Mouse (Mus musculus): ENCODE measurements at regions not wholly inside any gene's neighbourhood (a gene's known extent, or its start where the extent isn't known, plus 50 kb on each side); places are given as distances from the start of the nearest gene placed in this dataset.
A peak's percentile ranks its signal among the peaks of the same experiment; 100 is the strongest.

- Histone ChIP-seq H3K27me3 (ENCODE audit: control insufficient read depth, insufficient read depth, low read length) (no peaks in the 10 kb centered on the region), H3K9ac (ENCODE audit: low read length) (no peak overlapping the region), H3K36me3 (ENCODE audit: control insufficient read depth, insufficient read depth, low read length) (no peaks in the 10 kb centered on the region), H3K9me3 (ENCODE audit: control insufficient read depth, low read length) (no peaks in the 10 kb centered on the region), H3K27ac (ENCODE audit: low read depth, low read length) (no peak overlapping the region), H3K4me1 (ENCODE audit: control insufficient read depth, insufficient read depth, low read length) (no peaks in the 10 kb centered on the region), H3K4me2 (no peak overlapping the region), H3K4me3 (ENCODE audit: low read depth, low read length) (no peak overlapping the region)
- no peak for ATAC-seq (ENCODE audit: low FRiP score)
- WGBS = 79% methylated on average over 4 of the region's 4 CpGs
- DNase-seq (ENCODE audit: low spot score, missing footprints) = no peak
Observed at GRCm38 (mm10) chr13:47716265-47716664, 544.8 kb upstream of the Id4 start.

- no peak overlapping the region for H3K4me3 ChIP-seq (ENCODE audit: low read depth, low read length)
- 95% methylated on average over 2 of the region's 2 CpGs for WGBS
- ATAC-seq (ENCODE audit: low FRiP score) = no peak
- H3K4me2 ChIP-seq = no peak overlapping the region
- no peaks in the 10 kb centered on the region for H3K4me1 ChIP-seq (ENCODE audit: control insufficient read depth, insufficient read depth, low read length)
- no peak for DNase-seq (ENCODE audit: low spot score, missing footprints)
- H3K9me3 ChIP-seq (ENCODE audit: control insufficient read depth, low read length) = no peaks in the 10 kb centered on the region
- no peaks in the 10 kb centered on the region for H3K27me3 ChIP-seq (ENCODE audit: control insufficient read depth, insufficient read depth, low read length)
- H3K27ac ChIP-seq (ENCODE audit: low read depth, low read length) = no peak overlapping the region
- no peak overlapping the region for H3K9ac ChIP-seq (ENCODE audit: low read length)
- no peaks in the 10 kb centered on the region for H3K36me3 ChIP-seq (ENCODE audit: control insufficient read depth, insufficient read depth, low read length)
Observed at GRCm38 (mm10) chr13:47720645-47721044, 540.4 kb upstream of the Id4 start.

GRCm38 (mm10) chr13:47734415-47734814 lies 526.6 kb upstream of the Id4 start:
- Histone ChIP-seq H3K9me3 (ENCODE audit: control insufficient read depth, low read length) (no peaks in the 10 kb centered on the region), H3K9ac (ENCODE audit: low read length) (no peak overlapping the region), H3K36me3 (ENCODE audit: control insufficient read depth, insufficient read depth, low read length) (no peaks in the 10 kb centered on the region), H3K27ac (ENCODE audit: low read depth, low read length) (no peak overlapping the region), H3K27me3 (ENCODE audit: control insufficient read depth, insufficient read depth, low read length) (no peaks in the 10 kb centered on the region), H3K4me1 (ENCODE audit: control insufficient read depth, insufficient read depth, low read length) (0 out of 2 replicates have a peak, but pooled peaks cover 2% of the 10 kb centered on the region), H3K4me2 (no peak overlapping the region), H3K4me3 (ENCODE audit: low read depth, low read length) (no peak overlapping the region)
- WGBS = 77% methylated on average over 1 of the region's 1 CpGs
- ATAC-seq (ENCODE audit: low FRiP score) = no peak
- no peak for DNase-seq (ENCODE audit: low spot score, missing footprints)

DNA sequence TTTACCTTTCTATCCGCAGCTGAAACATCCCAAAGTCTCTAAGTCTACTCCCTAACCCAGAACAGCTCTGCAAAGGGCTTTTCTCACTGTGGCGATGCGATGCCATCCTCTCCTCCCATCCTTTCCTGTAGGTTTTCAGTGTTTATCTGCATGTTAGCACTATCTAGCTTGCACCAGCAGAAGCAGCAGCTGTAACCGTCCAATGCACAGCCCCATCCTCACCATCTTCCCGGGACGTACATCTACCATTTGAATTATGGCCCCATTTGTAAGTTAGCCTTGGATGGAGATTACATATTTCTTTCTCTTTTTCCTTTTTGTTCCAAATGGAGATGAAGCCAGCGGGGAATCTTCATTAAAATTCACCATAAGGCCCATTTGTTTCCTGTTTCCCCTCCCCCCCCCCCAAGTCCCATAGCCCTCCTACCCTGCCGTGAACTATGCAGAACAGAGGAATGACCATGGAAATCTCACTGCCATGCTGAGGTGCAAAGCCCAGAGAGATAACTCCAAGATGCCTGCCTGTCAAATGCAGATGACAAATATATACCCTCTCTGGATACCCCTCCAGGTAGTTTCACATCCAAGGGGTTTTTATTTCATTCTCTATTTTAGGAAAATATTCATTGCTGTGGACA lies 525.5 kb upstream of the Id4 start:
- 0 out of 2 replicates have a peak, but pooled peaks cover 2% of the 10 kb centered on the region for H3K4me1 ChIP-seq (ENCODE audit: control insufficient read depth, insufficient read depth, low read length)
- H3K27ac ChIP-seq (ENCODE audit: low read depth, low read length) = no peak overlapping the region
- H3K9ac ChIP-seq (ENCODE audit: low read length) = no peak overlapping the region
- 72% methylated on average over 8 of the region's 8 CpGs for WGBS
- DNase-seq (ENCODE audit: low spot score, missing footprints) = no peak
- no peaks in the 10 kb centered on the region for H3K9me3 ChIP-seq (ENCODE audit: control insufficient read depth, low read length)
- no peak for ATAC-seq (ENCODE audit: low FRiP score)
- no peak overlapping the region for H3K4me3 ChIP-seq (ENCODE audit: low read depth, low read length)
- no peaks in the 10 kb centered on the region for H3K27me3 ChIP-seq (ENCODE audit: control insufficient read depth, insufficient read depth, low read length)
- H3K4me2 ChIP-seq = no peak overlapping the region
- no peaks in the 10 kb centered on the region for H3K36me3 ChIP-seq (ENCODE audit: control insufficient read depth, insufficient read depth, low read length)

GRCm38 (mm10) chr13:47748906-47749305 lies 512.1 kb upstream of the Id4 start:
- no peaks in the 10 kb centered on the region for H3K27me3 ChIP-seq (ENCODE audit: control insufficient read depth, insufficient read depth, low read length)
- no peaks in the 10 kb centered on the region; the same call in 1 of the 2 replicates for H3K4me1 ChIP-seq (ENCODE audit: control insufficient read depth, insufficient read depth, low read length)
- no peak overlapping the region for H3K4me2 ChIP-seq
- H3K27ac ChIP-seq (ENCODE audit: low read depth, low read length) = no peak overlapping the region
- no peaks in the 10 kb centered on the region for H3K9me3 ChIP-seq (ENCODE audit: control insufficient read depth, low read length)
- no peak overlapping the region for H3K9ac ChIP-seq (ENCODE audit: low read length)
- no peak overlapping the region for H3K4me3 ChIP-seq (ENCODE audit: low read depth, low read length)
- ATAC-seq (ENCODE audit: low FRiP score) (no peak), DNase-seq (ENCODE audit: low spot score, missing footprints) (no peak)
- no peaks in the 10 kb centered on the region for H3K36me3 ChIP-seq (ENCODE audit: control insufficient read depth, insufficient read depth, low read length)

DNA sequence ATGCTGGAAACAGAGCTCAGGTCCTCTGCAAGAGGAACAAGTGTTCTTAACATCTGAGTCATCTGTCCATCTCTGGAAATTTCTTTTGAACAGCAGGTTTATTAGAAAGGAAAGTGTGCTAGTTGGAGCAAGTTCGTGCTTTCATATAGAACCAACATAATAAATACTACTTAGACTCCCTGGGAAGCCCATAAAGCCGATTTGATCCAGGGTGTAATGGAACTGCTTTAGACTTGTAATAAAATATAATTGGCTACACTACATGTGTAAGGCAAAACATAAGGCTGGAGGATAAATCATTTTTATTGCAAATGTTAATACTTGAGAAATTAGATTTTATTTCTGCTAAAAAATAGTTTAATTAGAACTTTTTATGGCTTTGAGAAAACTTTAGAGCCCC lies 510.0 kb upstream of the Id4 start:
- no peaks in the 10 kb centered on the region for H3K36me3 ChIP-seq (ENCODE audit: control insufficient read depth, insufficient read depth, low read length)
- no peaks in the 10 kb centered on the region for H3K27me3 ChIP-seq (ENCODE audit: control insufficient read depth, insufficient read depth, low read length)
- H3K9ac ChIP-seq (ENCODE audit: low read length) = no peak overlapping the region
- DNase-seq (ENCODE audit: low spot score, missing footprints) (no peak), ATAC-seq (ENCODE audit: low FRiP score) (no peak)
- H3K27ac ChIP-seq (ENCODE audit: low read depth, low read length) = no peak overlapping the region
- no peak overlapping the region for H3K4me2 ChIP-seq
- no peaks in the 10 kb centered on the region for H3K9me3 ChIP-seq (ENCODE audit: control insufficient read depth, low read length)
- no peak overlapping the region for H3K4me3 ChIP-seq (ENCODE audit: low read depth, low read length)
- 81% methylated on average over 2 of the region's 2 CpGs for WGBS
- H3K4me1 ChIP-seq (ENCODE audit: control insufficient read depth, insufficient read depth, low read length) = no peaks in the 10 kb centered on the region; the same call in 1 of the 2 replicates

GRCm38 (mm10) chr13:47764802-47765597 lies 496.0 kb upstream of the Id4 start:
- 83% methylated on average over 16 of the region's 16 CpGs for WGBS
- Histone ChIP-seq H3K4me2 (no peak overlapping the region), H3K9ac (ENCODE audit: low read length) (no peak overlapping the region), H3K4me3 (ENCODE audit: low read depth, low read length) (no peak overlapping the region), H3K27ac (ENCODE audit: low read depth, low read length) (no peak overlapping the region), H3K4me1 (ENCODE audit: control insufficient read depth, insufficient read depth, low read length) (no peaks in the 10 kb centered on the region), H3K9me3 (ENCODE audit: control insufficient read depth, low read length) (no peaks in the 10 kb centered on the region), H3K27me3 (ENCODE audit: control insufficient read depth, insufficient read depth, low read length) (no peaks in the 10 kb centered on the region), H3K36me3 (ENCODE audit: control insufficient read depth, insufficient read depth, low read length) (no peaks in the 10 kb centered on the region)
- DNase-seq (ENCODE audit: low spot score, missing footprints) (peak; percentile 14), ATAC-seq (ENCODE audit: low FRiP score) (no peak)

DNA sequence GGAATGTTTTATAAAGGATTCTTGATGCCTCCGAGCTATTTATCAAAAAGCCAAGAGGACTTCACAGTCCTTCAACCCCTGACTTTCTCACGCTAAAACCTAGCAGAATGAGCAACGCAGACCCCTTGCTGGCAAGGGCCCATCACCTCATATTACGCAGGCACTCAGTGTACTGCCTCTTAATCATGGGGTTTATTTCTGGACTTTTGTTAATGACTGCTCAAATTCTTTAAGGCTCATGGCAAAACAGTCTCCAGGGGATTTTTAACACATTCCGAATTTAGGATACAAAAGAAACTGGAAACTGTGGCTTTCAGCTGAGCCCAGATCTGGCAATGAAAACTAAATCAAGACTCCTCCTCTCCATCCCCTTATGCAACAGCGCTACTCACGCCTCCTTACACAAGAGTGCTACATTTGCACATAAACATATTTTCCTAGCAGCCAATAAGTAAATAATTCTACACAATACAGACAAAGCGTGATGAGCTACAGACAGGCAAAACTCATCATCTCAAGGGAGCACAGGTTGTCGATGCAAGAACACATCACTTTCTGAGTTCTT lies 492.0 kb upstream of the Id4 start:
- no peaks in the 10 kb centered on the region for H3K4me1 ChIP-seq (ENCODE audit: control insufficient read depth, insufficient read depth, low read length)
- no peak overlapping the region for H3K27ac ChIP-seq (ENCODE audit: low read depth, low read length)
- H3K4me2 ChIP-seq = no peak overlapping the region
- 87% methylated on average over 9 of the region's 9 CpGs for WGBS
- H3K9me3 ChIP-seq (ENCODE audit: control insufficient read depth, low read length) = no peaks in the 10 kb centered on the region
- DNase-seq (ENCODE audit: low spot score, missing footprints) = no peak
- H3K27me3 ChIP-seq (ENCODE audit: control insufficient read depth, insufficient read depth, low read length) = no peaks in the 10 kb centered on the region
- no peak overlapping the region for H3K4me3 ChIP-seq (ENCODE audit: low read depth, low read length)
- H3K36me3 ChIP-seq (ENCODE audit: control insufficient read depth, insufficient read depth, low read length) = no peaks in the 10 kb centered on the region
- ATAC-seq (ENCODE audit: low FRiP score) = no peak
- H3K9ac ChIP-seq (ENCODE audit: low read length) = no peak overlapping the region

Measured in midbrain, embryonic 11.5 days (tissue).